Mouse (Mus musculus) G1E (cell line): ENCODE results near the gene Gpr37l1.

Source experiments
- CTCF ChIP-seq: IDR thresholded peaks from 2 replicates; pipeline ENCODE4 v1.5.1; 2012; ENCODE audit warnings: low read depth, low read length, inconsistent platforms, mixed read lengths
- POLR2AphosphoS5 ChIP-seq: IDR thresholded peaks from 2 replicates; pipeline ENCODE4 v1.6.1; 2012; ENCODE audit warnings: low read depth, low read length, inconsistent platforms; ENCODE audit not compliant: insufficient replicate concordance
- TAL1 ChIP-seq: conservative IDR thresholded peaks from 2 replicates; pipeline ENCODE4 v1.6.1; 2012; ENCODE audit warnings: low read depth, low read length, inconsistent platforms, mixed read lengths

DNA sequence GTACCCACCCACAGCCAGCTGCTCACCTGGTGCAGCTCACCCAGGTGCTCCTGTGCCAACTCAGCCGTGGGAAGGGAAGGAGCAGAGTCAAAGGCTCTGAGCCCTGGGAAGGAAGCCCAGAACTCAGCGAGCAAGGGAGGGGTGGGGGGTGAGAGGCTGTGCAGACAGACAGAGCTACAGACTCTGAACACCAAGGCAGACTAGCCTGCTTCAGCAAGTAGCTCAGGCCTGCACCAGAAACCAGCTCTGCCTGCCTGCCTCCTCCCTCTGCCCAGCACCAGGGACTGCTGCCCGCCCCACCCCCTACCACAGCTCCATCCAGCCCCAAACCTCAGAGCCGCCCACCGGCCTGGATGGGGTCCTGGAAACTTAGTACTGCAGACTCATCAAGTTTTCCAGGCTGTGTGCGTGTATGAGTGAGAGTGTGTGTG, 39.5 kb downstream of the Gpr37l1 start:
- TF ChIP-seq CTCF (no peak), TAL1 (no peak), POLR2AphosphoS5 (no peak)
